Mouse (Mus musculus) cerebellum, postnatal 14 days (tissue): Measurements from ENCODE around the gene Cend1.

Source experiments
- DNase-seq, 2 experiments: peaks; one replicate each; pipeline ENCODE4 v3.0.0; 2021; ENCODE audit warnings: mixed read lengths in 2 of 2

Gene Cend1

DNA sequence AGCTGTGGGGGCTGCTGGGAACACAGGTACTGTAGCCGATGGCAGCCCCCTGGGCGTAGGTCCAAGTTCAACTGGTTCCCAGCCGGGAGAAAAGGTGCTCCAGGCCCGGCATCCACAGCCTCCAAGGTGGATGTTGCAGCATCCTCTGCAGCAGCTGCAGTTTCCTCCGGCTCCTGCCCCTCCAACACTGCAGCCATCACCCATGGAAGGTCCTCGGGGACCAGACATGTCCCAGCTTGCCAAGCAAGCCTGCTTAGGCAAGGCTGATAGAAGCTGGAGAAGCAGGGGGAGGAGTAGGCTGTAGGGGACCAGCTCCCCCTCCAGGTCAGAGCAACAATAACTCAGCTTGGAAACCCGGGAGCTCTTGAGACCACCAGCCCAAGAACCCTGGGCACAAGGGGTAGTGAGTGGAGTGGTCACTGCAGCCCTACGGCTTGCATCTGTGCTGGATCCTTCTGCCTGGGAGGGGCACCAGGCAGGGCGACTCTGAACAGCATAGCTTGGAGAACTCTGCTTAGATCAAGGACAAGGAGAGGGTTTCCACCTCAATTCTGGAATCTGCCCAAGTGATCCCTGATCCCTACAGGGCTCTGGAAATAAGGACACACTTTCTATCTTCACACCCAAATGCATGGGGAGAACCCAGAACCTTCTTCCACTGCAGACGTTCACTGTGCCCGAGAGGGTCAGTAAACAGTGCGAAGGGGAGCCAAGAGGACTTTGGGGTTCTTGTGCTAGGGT, 14.0 kb upstream of the Cend1 start:
- DNase-seq, result peak; percentile 27 to 52

GRCm38 (mm10) chr7:141442199-141442598, 12.9 kb upstream of the Cend1 start:
- no peak for DNase-seq

- peak in 1 of 2 experiments; percentile 15 for DNase-seq
These were observed 12.2 kb upstream of the Cend1 start for GRCm38 (mm10) chr7:141441460-141441859.

GRCm38 (mm10) chr7:141440613-141441012, 11.3 kb upstream of the Cend1 start:
- DNase-seq, result peak; percentile 73 to 87

DNA sequence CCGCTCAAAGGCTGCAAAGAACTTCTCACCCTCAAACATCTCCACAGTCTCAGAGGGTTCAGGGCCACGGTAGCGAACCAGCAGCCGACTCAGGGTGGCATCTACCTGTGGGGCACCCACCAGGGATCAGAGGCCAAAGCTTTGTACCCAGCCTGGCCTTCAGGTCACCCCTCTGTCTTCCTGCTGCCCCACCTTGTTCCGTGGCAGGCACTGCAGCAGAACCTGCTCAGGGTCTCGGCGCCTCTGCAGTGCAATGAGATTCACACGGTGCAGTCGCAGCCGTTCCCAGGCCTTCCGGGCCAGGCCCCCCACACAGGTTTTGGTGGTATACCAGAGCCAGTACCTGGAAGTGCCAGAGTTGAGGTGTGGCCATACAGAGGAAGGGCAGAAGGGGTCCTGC, 10.5 kb upstream of the Cend1 start:
- peak; percentile 14 to 17 for DNase-seq

- DNase-seq, result peak in 1 of 2 experiments; percentile 34
These were observed 9.9 kb upstream of the Cend1 start for GRCm38 (mm10) chr7:141439140-141439679.

DNA sequence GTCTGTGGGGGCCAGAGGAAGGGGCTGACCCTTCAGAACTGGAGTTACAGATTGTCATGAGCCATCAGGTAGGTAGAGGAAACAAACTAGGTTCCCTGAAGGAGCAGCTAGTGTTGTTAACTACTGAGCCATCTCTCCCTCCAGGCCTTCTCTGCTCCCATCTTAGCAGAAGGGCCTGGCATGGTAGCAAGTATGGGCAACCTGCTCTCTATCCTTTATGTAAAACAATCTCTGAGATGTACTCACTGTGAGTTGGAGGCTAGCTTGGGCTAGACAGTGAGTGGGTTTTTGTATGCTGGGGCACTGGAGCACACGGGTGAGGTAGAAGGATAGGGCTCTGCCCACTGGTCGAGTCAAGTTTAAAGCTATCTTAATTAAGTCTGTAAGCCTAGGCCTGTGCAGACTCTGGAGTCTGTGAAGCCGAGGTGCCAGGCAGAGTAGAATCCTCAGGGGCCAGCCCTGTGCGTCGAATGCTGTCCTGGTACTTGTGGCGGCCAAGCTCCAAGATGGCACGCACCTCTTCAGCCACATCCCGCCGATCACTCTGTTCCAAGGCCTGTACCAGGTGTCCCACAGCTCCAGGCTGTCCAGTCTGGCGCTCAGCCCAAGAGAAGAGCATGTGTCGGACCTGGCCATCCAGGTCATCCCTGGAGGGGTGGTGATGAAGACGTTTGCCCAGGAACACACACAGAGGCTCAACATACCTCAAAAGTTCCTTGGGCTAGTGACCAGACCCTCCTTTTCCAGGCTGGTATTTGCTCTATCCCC, 9.1 kb upstream of the Cend1 start:
- peak; percentile 85 to 90 for DNase-seq

GRCm38 (mm10) chr7:141437178-141438120, 8.2 kb upstream of the Cend1 start, which contains the start of gene Slc25a22:
Slc25a22 (minus strand) TSS chr7:141437892.
- DNase-seq, result peak; percentile 92

DNA sequence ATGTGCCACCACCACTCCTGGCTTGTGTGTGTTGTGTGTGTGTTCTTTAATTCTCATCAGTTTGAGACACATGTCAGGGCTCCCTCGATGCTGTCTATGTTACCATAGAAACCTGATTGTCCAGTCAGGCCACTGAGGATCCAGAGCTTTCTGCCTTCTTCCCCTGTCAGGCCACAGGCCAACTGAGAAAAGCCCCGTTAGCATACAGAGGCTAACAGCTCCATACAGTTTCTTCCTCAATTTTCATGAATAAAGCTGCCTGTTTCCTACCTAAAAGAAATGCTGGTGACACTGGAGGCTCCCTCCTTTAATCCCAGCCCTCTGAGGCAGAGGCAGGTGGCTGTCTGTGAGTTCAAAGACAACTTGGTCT, 7.2 kb upstream of the Cend1 start:
- DNase-seq, result peak; percentile 22

DNA sequence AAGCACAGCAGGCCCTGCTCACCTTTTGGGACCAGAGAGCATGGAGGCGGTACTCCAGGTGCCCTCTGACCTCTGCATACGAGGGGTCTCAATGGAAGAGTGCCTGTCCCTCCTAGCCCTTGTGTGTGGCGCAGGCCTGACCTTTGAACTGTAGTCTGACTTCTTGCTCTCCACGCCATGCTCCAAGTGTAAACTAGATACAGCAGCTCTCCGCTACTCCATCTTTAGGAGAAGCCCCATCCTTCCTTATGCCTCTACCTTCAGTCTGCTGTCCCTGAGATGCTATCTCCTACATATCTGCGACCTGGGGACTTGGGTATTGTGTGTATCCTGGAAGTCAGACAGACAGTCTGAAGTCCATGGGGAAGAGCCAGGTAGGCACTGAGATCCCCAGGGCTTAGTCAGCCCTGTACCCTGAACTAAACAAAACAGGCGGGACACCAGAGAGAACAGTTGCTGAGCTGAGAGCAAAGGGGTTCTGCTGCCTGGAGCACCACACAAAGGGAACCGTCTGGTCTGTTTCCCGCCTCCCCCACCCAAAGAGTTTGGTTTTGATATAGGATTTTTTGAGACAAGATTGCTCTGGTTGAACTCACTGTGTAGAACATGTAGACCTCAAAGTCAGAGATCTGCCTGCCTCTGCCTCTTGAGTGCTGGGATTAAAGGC, 6.7 kb upstream of the Cend1 start:
- peak; percentile 29 to 37 for DNase-seq

GRCm38 (mm10) chr7:141435129-141435855, 6.0 kb upstream of the Cend1 start:
- DNase-seq, result peak; percentile 79 to 81

DNA sequence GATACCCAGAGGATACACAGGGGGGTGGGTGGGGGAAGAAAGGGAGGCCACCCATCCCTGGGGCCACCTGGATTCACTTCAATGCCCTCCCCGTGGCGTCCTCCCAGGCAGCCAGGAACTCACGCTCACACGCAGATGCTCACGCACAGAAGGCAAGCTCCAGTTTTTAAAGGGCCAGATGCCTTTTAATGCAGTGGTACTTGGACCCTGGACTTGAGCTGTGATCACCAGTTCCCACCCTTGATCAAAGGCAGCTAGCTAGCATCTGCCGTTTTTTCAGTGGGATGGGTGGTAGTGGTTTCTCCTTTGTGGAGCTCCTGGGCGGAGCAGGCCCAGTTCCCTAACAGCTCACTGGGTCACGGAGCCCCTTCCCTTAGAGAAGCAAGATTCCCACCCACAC, 5.2 kb upstream of the Cend1 start:
- peak; percentile 77 to 84 for DNase-seq

GRCm38 (mm10) chr7:141433517-141434400, 4.5 kb upstream of the Cend1 start:
- DNase-seq, result peak; percentile 74 to 77

DNA sequence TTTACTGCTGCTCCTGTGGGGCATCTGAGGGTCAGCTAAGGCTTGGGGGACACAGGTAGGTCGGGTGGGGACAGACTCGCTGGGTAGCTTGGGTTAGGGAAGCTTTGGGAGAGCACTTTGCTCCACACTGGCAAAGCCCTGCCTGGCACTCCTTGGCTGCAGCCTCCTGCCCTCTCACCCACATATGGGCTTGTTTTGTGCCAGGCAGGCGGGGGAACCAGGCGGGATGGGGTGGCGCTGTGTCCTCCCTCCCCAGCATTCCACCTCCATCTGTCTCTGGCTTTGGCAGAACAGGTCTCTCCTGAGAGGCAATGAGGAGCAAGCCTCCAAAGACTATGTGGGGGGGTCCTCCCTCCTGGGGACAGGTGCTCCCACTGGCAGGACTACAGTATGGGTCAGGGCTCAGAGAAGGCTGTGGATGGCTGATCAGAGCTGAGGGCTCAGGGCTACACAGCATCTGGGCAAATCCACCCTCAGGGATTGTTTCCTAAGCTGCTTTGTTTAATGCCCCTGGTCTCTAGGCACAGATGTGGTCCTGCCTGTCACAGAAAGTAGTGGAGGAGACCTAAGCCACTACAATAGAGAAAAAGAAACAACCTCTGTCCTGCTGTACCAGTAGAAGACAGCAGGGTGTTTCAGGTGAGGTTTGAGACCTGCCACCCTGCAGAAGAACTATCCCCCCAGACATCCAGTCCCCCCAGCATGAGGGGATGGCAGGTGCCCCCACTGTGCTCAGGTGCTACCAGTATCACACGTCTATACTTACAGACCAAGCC, 3.6 kb upstream of the Cend1 start:
- peak; percentile 87 to 92 for DNase-seq

DNA sequence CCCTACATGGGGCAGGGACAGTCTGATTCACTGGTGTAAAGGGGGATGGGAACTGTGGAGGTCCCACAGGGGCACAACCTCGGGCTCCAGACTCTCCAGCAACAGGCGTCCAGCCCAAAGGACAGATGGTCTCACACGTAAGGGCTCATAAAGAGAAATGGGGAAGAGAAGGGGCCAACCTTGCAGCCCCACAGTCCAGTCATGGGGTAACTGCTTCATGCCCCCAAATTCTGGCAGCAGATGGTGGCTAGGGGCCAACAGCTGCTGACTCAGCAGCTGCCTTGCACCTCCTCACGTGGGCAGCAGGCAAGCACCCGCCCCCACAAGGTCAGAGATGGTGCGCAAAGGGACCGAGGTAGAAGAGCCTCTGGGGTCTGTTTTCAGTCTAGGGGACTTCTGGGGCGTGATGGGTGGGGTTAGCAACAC, 2.9 kb upstream of the Cend1 start:
- peak; percentile 66 to 78 for DNase-seq

DNA sequence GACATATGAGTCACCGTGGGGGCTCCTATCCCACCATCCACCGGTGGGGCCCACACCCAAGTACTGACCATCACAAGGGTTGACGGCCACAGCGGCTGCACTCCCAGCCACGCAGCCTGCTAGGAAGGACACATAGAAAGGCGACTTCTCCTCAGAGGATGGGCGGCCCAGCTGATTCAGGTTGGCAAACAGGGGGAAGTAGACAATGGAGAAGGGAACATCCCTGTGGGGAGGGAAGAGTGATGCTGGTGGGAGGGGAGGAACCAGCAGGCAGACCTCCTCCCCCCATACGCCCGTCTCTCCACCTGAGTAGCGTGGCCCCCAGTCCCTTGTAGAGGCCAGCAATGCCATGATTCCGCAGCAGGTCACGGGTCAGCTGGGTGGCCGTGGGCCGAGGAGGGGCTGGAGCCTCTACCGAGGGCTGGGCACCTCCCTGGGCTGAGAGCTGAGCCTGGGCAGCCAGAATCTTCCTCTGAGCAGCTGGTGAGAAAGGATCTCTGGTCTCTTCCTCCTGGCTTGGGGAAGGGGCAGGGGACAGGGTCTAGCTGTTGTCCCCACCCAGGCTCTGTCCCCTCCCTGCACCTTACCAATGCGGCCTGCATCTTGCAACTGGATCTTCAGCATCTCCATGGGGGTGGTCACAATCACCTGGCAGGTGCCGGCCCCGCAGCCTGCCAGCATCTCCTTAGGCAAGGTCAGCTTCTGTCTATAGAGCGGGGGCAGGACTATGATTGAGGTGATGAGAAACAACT, 2.3 kb upstream of the Cend1 start:
- peak in 1 of 2 experiments; percentile 38 for DNase-seq

- DNase-seq, result no peak
These were observed 1.4 kb upstream of the Cend1 start for GRCm38 (mm10) chr7:141430585-141431240.
